Comparison of ENCODE assay signal across 8 mouse cellular contexts in the genomic region with DNA sequence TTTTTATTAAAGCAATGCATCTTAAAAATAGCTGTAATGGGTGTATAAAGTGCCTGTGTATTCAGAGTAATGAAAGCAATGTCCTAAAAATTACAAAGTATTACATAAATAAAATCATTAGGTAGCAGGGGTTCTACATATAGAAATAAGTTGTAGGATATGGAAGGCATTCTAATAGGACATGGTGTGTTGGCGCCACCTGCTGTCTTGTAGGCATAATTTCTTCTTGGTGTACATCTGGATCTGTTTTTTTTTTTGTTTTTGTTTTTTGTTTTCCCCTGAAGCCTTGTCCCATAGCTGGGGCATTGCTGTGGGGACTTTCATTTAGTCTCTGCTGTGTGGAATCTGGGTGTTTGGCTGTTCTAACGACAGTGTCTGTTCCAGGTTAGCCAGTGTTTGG. TPM values are rescaled to one million over a fixed set of nuclear protein-coding genes. Genes with fewer than 3 reads are reported as not detected.
DNase-seq lines count a peak whose midpoint lies in the region; ATAC-seq and TF ChIP-seq lines count a peak whose summit lies in the region.

No protein-coding gene starts in this region.

- no peak overlapping the region for H3K4me3 ChIP-seq in embryonic fibroblast, embryonic 13.5 days (ENCODE audit: insufficient read depth, low read length)
- no peak overlapping the region for H3K4me3 ChIP-seq in liver, postnatal 0 days (ENCODE audit: low read depth, low read length)

- peaks cover 19% of the 10 kb centered on the region for H3K4me1 ChIP-seq in embryonic fibroblast, embryonic 13.5 days (ENCODE audit: control insufficient read depth, insufficient read depth, low read length)
- H3K4me1 ChIP-seq in liver, postnatal 0 days (ENCODE audit: insufficient read depth) = peaks cover 4% of the 10 kb centered on the region; the same call in 1 of the 2 replicates

- no peaks in the 10 kb centered on the region for H3K9me3 ChIP-seq in liver, postnatal 0 days (ENCODE audit: low read length)

- no peak overlapping the region for H3K9ac ChIP-seq in liver, postnatal 0 days (replicated peaks)

- no peaks in the 10 kb centered on the region for H3K36me3 ChIP-seq in liver, postnatal 0 days (replicated peaks; ENCODE audit: insufficient read depth, low read length)
- no peaks in the 10 kb centered on the region for H3K36me3 ChIP-seq in splenic B cell, adult 2 months (ENCODE audit: control insufficient read depth, insufficient read depth, low read length, poor library complexity, severe bottlenecking)

- DNase-seq in gastrocnemius, postnatal 10 days = peak; percentile 44
- no peak for DNase-seq in gastrocnemius, postnatal 36 days
- DNase-seq in right cerebral cortex, adult 18-20 months = peak; percentile 55
- no peak for DNase-seq in right cerebral cortex, postnatal 25 days
- peak; percentile 56 for DNase-seq in adrenal gland, postnatal 10 days
- peak; percentile 72 for DNase-seq in liver, postnatal 0 days
- DNase-seq in splenic B cell, adult 2 months (ENCODE audit: low read depth, low spot score) = peak; percentile 73

- ATAC-seq in liver, postnatal 0 days = no peak

- TF ChIP-seq EP300 in liver, postnatal 0 days (IDR thresholded peaks at IDR 0.05; ENCODE audit: low read depth) = no peak

- no peaks in the 10 kb centered on the region for H3K27me3 ChIP-seq in liver, postnatal 0 days (ENCODE audit: insufficient read depth, low read length)
- no peaks in the 10 kb centered on the region for H3K27me3 ChIP-seq in splenic B cell, adult 2 months (ENCODE audit: control insufficient read depth, insufficient read depth, low read length, poor library complexity, severe bottlenecking)

- intact Hi-C loops in gastrocnemius, postnatal 36 days (cut with DNase I) = loop anchor here (5.0 kb wide), 1 partner anchor 321 kb away; no protein-coding TSS in a partner anchor

- TF ChIP-seq CTCF in embryonic fibroblast, embryonic 13.5 days (IDR thresholded peaks at IDR 0.05; ENCODE audit: borderline replicate concordance, insufficient read depth, low read length) = 0 out of 2 replicates have a peak, but pooled peaks have one; percentile 6
- peak; percentile 83 for TF ChIP-seq CTCF in liver, postnatal 0 days (IDR thresholded peaks at IDR 0.05; ENCODE audit: low read depth)

- H3K4me2 ChIP-seq in liver, postnatal 0 days (ENCODE audit: low read depth, low read length) = no peak overlapping the region

- no peak for TF ChIP-seq POLR2A in embryonic fibroblast, embryonic 13.5 days (IDR thresholded peaks at IDR 0.05; ENCODE audit: low read depth, low read length)

- WGBS in liver, postnatal 0 days (ENCODE audit: insufficient replicate concordance) = 12% methylated on average over 2 of the region's 2 CpGs

- H3K27ac ChIP-seq in embryonic fibroblast, embryonic 13.5 days (ENCODE audit: insufficient read depth, low read length) = no peak overlapping the region
- no peak overlapping the region for H3K27ac ChIP-seq in liver, postnatal 0 days (ENCODE audit: low read depth)

RNA-seq across cellular contexts. Expression of gene Tsc22d1, which starts 58.6 kb away (rescaled TPM):
- total RNA-seq in gastrocnemius, postnatal 10 days (2021) = 100 to 1,000 TPM; 155 to 161 TPM
- total RNA-seq in gastrocnemius, postnatal 36 days (2021) = 10 to 100 TPM; 91.9 to 99.3 TPM
- 100 to 1,000 TPM; 737 to 939 TPM for total RNA-seq in adrenal gland, postnatal 10 days (2021)
- 231 and 370 TPM in 2 replicates for polyA plus RNA-seq in embryonic fibroblast, embryonic 13.5 days (2011; ENCODE audit: insufficient read length, low read depth, missing spikeins)
- 130 and 137 TPM in 2 replicates for polyA plus RNA-seq in liver, postnatal 0 days (2015; fragmentation: Nextera tagmentation; extraction: Ambion mirVana)

Comparison
In these comparisons a context has a peak if more than half of its experiments do, and no peak if none do; other contexts are left out.
1. DNase-seq: peak in gastrocnemius, postnatal 10 days (single experiment), right cerebral cortex, adult 18-20 months (single experiment), adrenal gland, postnatal 10 days (single experiment), liver, postnatal 0 days (single experiment) and splenic B cell, adult 2 months (single experiment); none in gastrocnemius, postnatal 36 days (0 of 2) and right cerebral cortex, postnatal 25 days (single experiment).
2. RNA of gene Tsc22d1, which starts 58.6 kb away (total RNA-seq): 737 to 939 TPM in adrenal gland, postnatal 10 days; 155 to 161 TPM in gastrocnemius, postnatal 10 days and 91.9 to 99.3 TPM in gastrocnemius, postnatal 36 days; every median in the first group is over 4 times any median in the second.